Mouse (Mus musculus): Measurements from ENCODE around the gene Ciz1. TPM values are rescaled to one million over a fixed set of nuclear protein-coding genes. Genes with fewer than 3 reads are reported as not detected.
"Not testable (repeated sequence)": the region's sequence is repeated elsewhere in the genome, so short reads cannot be mapped to it uniquely, and the experiment has no call there.

Gene Ciz1
- polyA plus RNA-seq, 1 experiment from 2014 or later: 50.7 TPM

GRCm38 (mm10) chr2:32353836-32354235 lies 1.7 kb downstream of the Ciz1 start:
- H3K4me1 ChIP-seq (replicated peaks; ENCODE audit: control insufficient read depth, insufficient read depth, low read length): peaks cover 11% of the 10 kb centered on the region
- peak overlapping the region; percentile 96; the same call in 1 of the 2 replicates for H3K4me2 ChIP-seq (ENCODE audit: low read depth, low read length)
- H3K9ac ChIP-seq (ENCODE audit: low read length): peak overlapping the region; percentile 43; the same call in 1 of the 2 replicates
- H3K9me3 ChIP-seq (ENCODE audit: control insufficient read depth, low read length): no peaks in the 10 kb centered on the region
- H3K27me3 ChIP-seq (ENCODE audit: control insufficient read depth, insufficient read depth, low read depth, low read length): no peaks in the 10 kb centered on the region
- no peak overlapping the region for H3K4me3 ChIP-seq (ENCODE audit: low read length)
- no peak for ATAC-seq (ENCODE audit: low read depth)
- WGBS: 33% methylated on average over 6 of the region's 6 CpGs
- no peaks in the 10 kb centered on the region for H3K36me3 ChIP-seq (ENCODE audit: control insufficient read depth, insufficient read depth, low read length)
- H3K27ac ChIP-seq (ENCODE audit: low read length): no peak overlapping the region

GRCm38 (mm10) chr2:32354336-32354895 lies 2.3 kb downstream of the Ciz1 start:
- no peak for ATAC-seq (ENCODE audit: low read depth)
- no peak overlapping the region for H3K4me2 ChIP-seq (ENCODE audit: low read depth, low read length)
- H3K9ac ChIP-seq (ENCODE audit: low read length): no peak overlapping the region
- H3K4me3 ChIP-seq (ENCODE audit: low read length): no peak overlapping the region
- peaks cover 11% of the 10 kb centered on the region for H3K4me1 ChIP-seq (replicated peaks; ENCODE audit: control insufficient read depth, insufficient read depth, low read length)
- no peaks in the 10 kb centered on the region for H3K36me3 ChIP-seq (ENCODE audit: control insufficient read depth, insufficient read depth, low read length)
- H3K27ac ChIP-seq (ENCODE audit: low read length): no peak overlapping the region
- no peaks in the 10 kb centered on the region for H3K9me3 ChIP-seq (ENCODE audit: control insufficient read depth, low read length)
- H3K27me3 ChIP-seq (ENCODE audit: control insufficient read depth, insufficient read depth, low read depth, low read length): no peaks in the 10 kb centered on the region
- WGBS: 63% methylated on average over 3 of the region's 3 CpGs

- 64% methylated on average over 10 of the region's 10 CpGs for WGBS
- Histone ChIP-seq H3K27me3 (ENCODE audit: control insufficient read depth, insufficient read depth, low read depth, low read length) (no peaks in the 10 kb centered on the region), H3K4me1 (replicated peaks; ENCODE audit: control insufficient read depth, insufficient read depth, low read length) (peaks cover 12% of the 10 kb centered on the region), H3K9me3 (ENCODE audit: control insufficient read depth, low read length) (no peaks in the 10 kb centered on the region), H3K9ac (ENCODE audit: low read length) (no peak overlapping the region), H3K4me3 (ENCODE audit: low read length) (no peak overlapping the region), H3K4me2 (ENCODE audit: low read depth, low read length) (no peak overlapping the region), H3K27ac (ENCODE audit: low read length) (no peak overlapping the region), H3K36me3 (ENCODE audit: control insufficient read depth, insufficient read depth, low read length) (no peaks in the 10 kb centered on the region)
- ATAC-seq (ENCODE audit: low read depth): no peak
Measured at GRCm38 (mm10) chr2:32356216-32356615, 4.1 kb downstream of the Ciz1 start.

GRCm38 (mm10) chr2:32357710-32358109 lies 5.6 kb downstream of the Ciz1 start:
- Histone ChIP-seq H3K27me3 (ENCODE audit: control insufficient read depth, insufficient read depth, low read depth, low read length) (no peaks in the 10 kb centered on the region; the same call in 1 of the 2 replicates), H3K27ac (ENCODE audit: low read length) (no peak overlapping the region), H3K4me1 (replicated peaks; ENCODE audit: control insufficient read depth, insufficient read depth, low read length) (peaks cover 9% of the 10 kb centered on the region), H3K4me2 (ENCODE audit: low read depth, low read length) (no peak overlapping the region), H3K36me3 (ENCODE audit: control insufficient read depth, insufficient read depth, low read length) (no peaks in the 10 kb centered on the region), H3K9me3 (ENCODE audit: control insufficient read depth, low read length) (no peaks in the 10 kb centered on the region), H3K4me3 (ENCODE audit: low read length) (no peak overlapping the region), H3K9ac (ENCODE audit: low read length) (no peak overlapping the region)
- ATAC-seq (ENCODE audit: low read depth): no peak
- WGBS: 66% methylated on average over 3 of the region's 3 CpGs

- Histone ChIP-seq H3K9me3 (ENCODE audit: control insufficient read depth, low read length) (no peaks in the 10 kb centered on the region), H3K9ac (ENCODE audit: low read length) (no peak overlapping the region), H3K4me2 (ENCODE audit: low read depth, low read length) (no peak overlapping the region), H3K4me1 (replicated peaks; ENCODE audit: control insufficient read depth, insufficient read depth, low read length) (peaks cover 7% of the 10 kb centered on the region), H3K27me3 (ENCODE audit: control insufficient read depth, insufficient read depth, low read depth, low read length) (no peaks in the 10 kb centered on the region; the same call in 1 of the 2 replicates), H3K36me3 (ENCODE audit: control insufficient read depth, insufficient read depth, low read length) (no peaks in the 10 kb centered on the region), H3K4me3 (ENCODE audit: low read length) (no peak overlapping the region), H3K27ac (ENCODE audit: low read length) (no peak overlapping the region)
- no peak for ATAC-seq (ENCODE audit: low read depth)
- 49% methylated on average over 10 of the region's 10 CpGs for WGBS
Measured at GRCm38 (mm10) chr2:32358381-32358780, 6.3 kb downstream of the Ciz1 start.

GRCm38 (mm10) chr2:32360741-32361140 lies 8.6 kb downstream of the Ciz1 start:
- Histone ChIP-seq H3K36me3 (ENCODE audit: control insufficient read depth, insufficient read depth, low read length) (peaks cover 5% of the 10 kb centered on the region; the same call in 1 of the 2 replicates), H3K4me3 (ENCODE audit: low read length) (peak overlapping the region; percentile 40), H3K9me3 (ENCODE audit: control insufficient read depth, low read length) (no peaks in the 10 kb centered on the region), H3K27ac (ENCODE audit: low read length) (no peak overlapping the region), H3K9ac (ENCODE audit: low read length) (no peak overlapping the region), H3K27me3 (ENCODE audit: control insufficient read depth, insufficient read depth, low read depth, low read length) (no peaks in the 10 kb centered on the region; the same call in 1 of the 2 replicates), H3K4me1 (replicated peaks; ENCODE audit: control insufficient read depth, insufficient read depth, low read length) (peaks cover 12% of the 10 kb centered on the region), H3K4me2 (ENCODE audit: low read depth, low read length) (peak overlapping the region; percentile 69)
- no peak for ATAC-seq (ENCODE audit: low read depth)
- WGBS: 6% methylated on average over 14 of the region's 14 CpGs

GRCm38 (mm10) chr2:32361437-32361836 lies 9.3 kb downstream of the Ciz1 start:
- H3K4me3 ChIP-seq (ENCODE audit: low read length): peak overlapping the region; percentile 40
- 4% methylated on average over 24 of the region's 24 CpGs for WGBS
- peak; percentile 51; the same call in 1 of the 2 replicates for ATAC-seq (ENCODE audit: low read depth)
- no peak overlapping the region for H3K27ac ChIP-seq (ENCODE audit: low read length)
- H3K4me2 ChIP-seq (ENCODE audit: low read depth, low read length): peak overlapping the region; percentile 69
- no peaks in the 10 kb centered on the region; the same call in 1 of the 2 replicates for H3K27me3 ChIP-seq (ENCODE audit: control insufficient read depth, insufficient read depth, low read depth, low read length)
- no peaks in the 10 kb centered on the region for H3K9me3 ChIP-seq (ENCODE audit: control insufficient read depth, low read length)
- peaks cover 12% of the 10 kb centered on the region for H3K4me1 ChIP-seq (replicated peaks; ENCODE audit: control insufficient read depth, insufficient read depth, low read length)
- peak overlapping the region; percentile 53 for H3K9ac ChIP-seq (ENCODE audit: low read length)
- peaks cover 5% of the 10 kb centered on the region; the same call in 1 of the 2 replicates for H3K36me3 ChIP-seq (ENCODE audit: control insufficient read depth, insufficient read depth, low read length)

GRCm38 (mm10) chr2:32362274-32362673 lies 10.1 kb downstream of the Ciz1 start:
- H3K4me2 ChIP-seq (ENCODE audit: low read depth, low read length): peak overlapping the region; percentile 83
- 21% methylated on average over 5 of the region's 5 CpGs for WGBS

GRCm38 (mm10) chr2:32362817-32363340 lies 10.8 kb downstream of the Ciz1 start:
- ATAC-seq (ENCODE audit: low read depth): peak; percentile 84
- under 1% methylated on average over 53 of the region's 53 CpGs for WGBS
- Histone ChIP-seq H3K27ac (ENCODE audit: low read length) (peak overlapping the region; percentile 93), H3K4me2 (ENCODE audit: low read depth, low read length) (peak overlapping the region; percentile 83), H3K27me3 (ENCODE audit: control insufficient read depth, insufficient read depth, low read depth, low read length) (no peaks in the 10 kb centered on the region; the same call in 1 of the 2 replicates), H3K36me3 (ENCODE audit: control insufficient read depth, insufficient read depth, low read length) (peaks cover 5% of the 10 kb centered on the region), H3K4me1 (replicated peaks; ENCODE audit: control insufficient read depth, insufficient read depth, low read length) (peaks cover 12% of the 10 kb centered on the region), H3K9ac (ENCODE audit: low read length) (peak overlapping the region; percentile 90), H3K9me3 (ENCODE audit: control insufficient read depth, low read length) (no peaks in the 10 kb centered on the region), H3K4me3 (ENCODE audit: low read length) (peak overlapping the region; percentile 82)

More at GRCm38 (mm10) chr2:32362274-32362673, 10.1 kb downstream of the Ciz1 start:
- H3K36me3 ChIP-seq (ENCODE audit: control insufficient read depth, insufficient read depth, low read length); ATAC-seq (ENCODE audit: low read depth); H3K27me3 ChIP-seq (ENCODE audit: control insufficient read depth, insufficient read depth, low read depth, low read length); H3K9me3 ChIP-seq (ENCODE audit: control insufficient read depth, low read length): not testable (repeated sequence)
- peak overlapping the region; percentile 90 for H3K9ac ChIP-seq (ENCODE audit: low read length)
- H3K4me3 ChIP-seq (ENCODE audit: low read length): peak overlapping the region; percentile 82
- H3K27ac ChIP-seq (ENCODE audit: low read length): peak overlapping the region; percentile 93
- peaks cover 12% of the 10 kb centered on the region for H3K4me1 ChIP-seq (replicated peaks; ENCODE audit: control insufficient read depth, insufficient read depth, low read length)

All from lung, embryonic 16.5 days (tissue).